Mouse (Mus musculus) kidney, adult 2 months (tissue): ENCODE results near the gene F13b.

ENCODE experiments used
- CTCF ChIP-seq: fragments of 200-500 bp; conservative IDR thresholded peaks from 2 replicates; pipeline ENCODE4 v1.5.1; 2011; ENCODE audit warnings: low read depth, mild to moderate bottlenecking, control low read depth, low read length, moderate library complexity, mixed read lengths; ENCODE audit not compliant: insufficient read depth, insufficient read length
- POLR2A ChIP-seq: fragments of 200-500 bp; IDR thresholded peaks from one replicate; pipeline ENCODE4 v1.6.1; 2011; ENCODE audit warnings: low read depth, low read length, control low read depth

- TF ChIP-seq CTCF (no peak), POLR2A (no peak)
Observed at GRCm38 (mm10) chr1:139481146-139481545, 20.4 kb upstream of the F13b start.
